Mouse (Mus musculus) brain, embryonic 14.5 days (tissue): ENCODE results near the gene Lpar3.

Experiments
- CTCF ChIP-seq: fragments of 200-500 bp; IDR thresholded peaks from 2 replicates; pipeline ENCODE4 v1.5.1; 2012; ENCODE audit warnings: inconsistent platforms, mild to moderate bottlenecking, moderate library complexity, borderline replicate concordance; ENCODE audit not compliant: insufficient read depth, insufficient read length; ENCODE audit errors: extremely low read depth
- POLR2A ChIP-seq: fragments of 200-500 bp; IDR thresholded peaks from 2 replicates; pipeline ENCODE4 v1.6.1; 2012; ENCODE audit warnings: mild to moderate bottlenecking, inconsistent platforms, borderline replicate concordance; ENCODE audit not compliant: poor library complexity, insufficient read depth, insufficient read length, severe bottlenecking; ENCODE audit errors: extremely low read depth

DNA sequence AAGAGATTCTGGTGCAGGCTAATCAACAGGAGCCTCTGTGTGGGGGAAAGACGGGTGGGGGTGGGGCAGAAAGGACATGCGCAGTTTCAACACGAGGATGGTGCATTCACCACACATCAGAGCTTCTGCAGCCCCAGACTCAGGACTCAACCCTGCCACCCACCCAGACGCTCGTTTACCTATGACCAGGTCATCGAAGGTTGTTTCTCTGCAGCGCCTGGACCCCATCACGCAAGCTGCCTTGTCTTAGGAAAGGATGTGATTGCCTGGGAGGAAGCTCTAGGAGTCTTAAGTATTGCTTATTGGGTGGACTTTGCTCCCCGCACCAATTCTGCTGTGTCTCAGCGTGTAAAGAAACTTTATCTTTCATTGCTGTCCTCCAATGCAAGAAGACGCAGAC is 40.1 kb downstream of the Lpar3 start:
- TF ChIP-seq POLR2A (no peak), CTCF (no peak)
